16 mouse cellular contexts compared by ENCODE assay signal in the genomic region with DNA sequence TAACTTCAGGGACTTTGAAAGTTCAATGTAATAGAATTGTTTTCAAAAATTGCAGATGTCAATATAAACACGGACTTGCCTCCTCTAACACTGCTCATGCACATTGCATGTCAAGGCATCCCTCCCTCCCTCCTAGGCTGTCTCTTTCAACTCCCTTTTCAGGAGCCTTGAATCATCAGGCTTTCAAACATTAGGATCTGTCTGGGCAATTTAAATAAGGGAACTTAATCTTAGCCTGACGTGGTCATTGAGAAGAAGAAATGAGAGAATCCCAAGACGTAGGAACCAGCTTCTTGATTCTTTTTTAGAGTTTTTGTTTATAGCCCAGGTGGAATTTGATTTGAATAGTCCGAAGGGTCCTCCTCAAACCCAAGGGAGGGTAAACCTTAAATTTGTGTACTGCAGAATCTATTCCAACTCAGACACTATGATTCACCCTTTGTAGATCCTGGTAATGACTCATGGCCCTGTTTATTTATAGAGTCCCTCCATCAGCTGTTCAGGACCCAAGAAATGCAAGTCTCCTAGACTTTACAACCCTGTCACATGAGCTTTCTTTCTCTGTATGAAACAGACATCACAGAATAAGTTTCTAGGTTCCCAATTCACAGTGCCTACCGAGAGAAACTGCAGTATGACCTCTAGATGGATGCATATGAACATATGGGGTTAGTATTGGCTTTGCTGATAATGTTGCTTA.
A peak's percentile ranks its signal among the peaks of the same experiment; 100 is the strongest.
DNase-seq lines count a peak whose midpoint lies in the region; ATAC-seq lines count a peak whose summit lies in the region.
"Had no signal": no experiment of that assay in that cellular context is flagged by ENCODE, and none has a peak within 500 bp of the region (broad histone marks: within the 10 kb centered on the region; RNA-seq: fewer than 3 reads in every experiment).

No protein-coding gene starts in this region.

- intact Hi-C loops in heart, postnatal 14 days (cut with DNase I) = no loop called here

- peak overlapping the region; percentile 50 for H3K27ac ChIP-seq in heart, embryonic 16.5 days (ENCODE audit: low read length)
- H3K27ac ChIP-seq in limb, embryonic 15.5 days = peak overlapping the region; percentile 33; the same call in 1 of the 2 replicates
- H3K27ac ChIP-seq: hindbrain, embryonic 15.5 days had no signal

- no peak for ATAC-seq in heart, embryonic 16.5 days (replicated peaks; ENCODE audit: extremely low read depth, insufficient read depth, low FRiP score)
- ATAC-seq in limb, embryonic 15.5 days (ENCODE audit: insufficient number of reproducible peaks, low FRiP score, low TSS enrichment, low read depth) = no peak

- DNase-seq in heart, postnatal 14 days = no peak
- DNase-seq in 3T3-L1 (ENCODE audit: low read depth, low spot score) (peak; percentile 82), NIH3T3 (ENCODE audit: low read depth) (peak; percentile 64)
- DNase-seq in testis, postnatal 14 days (ENCODE audit: low spot score) = no peak
- DNase-seq in gastrocnemius, postnatal 4 days (ENCODE audit: low spot score in 2 of 2) = no peak
- DNase-seq: adrenal gland, adult 2 months; cerebellum, adult 8-10 months; kidney, postnatal 10 days; lung, adult 18-20 months; right cerebral cortex, postnatal 4 days; thymus, postnatal 14 days had no signal

- H3K9me3 ChIP-seq in heart, embryonic 16.5 days (replicated peaks; ENCODE audit: control insufficient read depth, low read length) = no peaks in the 10 kb centered on the region
- H3K9me3 ChIP-seq in limb, embryonic 15.5 days = no peaks in the 10 kb centered on the region
- H3K9me3 ChIP-seq: hindbrain, embryonic 15.5 days had no signal

- 0 out of 2 replicates have a peak overlapping the region, but pooled peaks have one; percentile 6 for H3K4me2 ChIP-seq in heart, embryonic 16.5 days (ENCODE audit: low read depth, low read length)
- H3K4me2 ChIP-seq in limb, embryonic 15.5 days = no peak overlapping the region
- H3K4me2 ChIP-seq: heart, embryonic 11.5 days; hindbrain, embryonic 15.5 days had no signal

- H3K36me3 ChIP-seq in heart, embryonic 16.5 days (ENCODE audit: control insufficient read depth, insufficient read depth) = no peaks in the 10 kb centered on the region
- H3K36me3 ChIP-seq in limb, embryonic 15.5 days = no peaks in the 10 kb centered on the region
- H3K36me3 ChIP-seq: hindbrain, embryonic 15.5 days had no signal

- no peaks in the 10 kb centered on the region for H3K4me1 ChIP-seq in heart, embryonic 16.5 days (ENCODE audit: control insufficient read depth, insufficient read depth, low read length)
- peaks cover 12% of the 10 kb centered on the region; the same call in 1 of the 2 replicates for H3K4me1 ChIP-seq in limb, embryonic 15.5 days
- H3K4me1 ChIP-seq: megakaryocyte, embryonic 14.5 days had no signal

- no peak overlapping the region for H3K9ac ChIP-seq in heart, embryonic 16.5 days (ENCODE audit: low read length)
- no peak overlapping the region for H3K9ac ChIP-seq in limb, embryonic 15.5 days
- H3K9ac ChIP-seq: hindbrain, embryonic 15.5 days had no signal

- H3K27me3 ChIP-seq in heart, embryonic 16.5 days (ENCODE audit: control insufficient read depth, insufficient read depth, low read length) = no peaks in the 10 kb centered on the region
- H3K27me3 ChIP-seq in limb, embryonic 15.5 days = no peaks in the 10 kb centered on the region
- H3K27me3 ChIP-seq: hindbrain, embryonic 15.5 days; megakaryocyte, embryonic 14.5 days had no signal

- 62% methylated on average over 5 of the region's 5 CpGs for WGBS in heart, embryonic 16.5 days
- WGBS in limb, embryonic 15.5 days = 63% methylated on average over 5 of the region's 5 CpGs

- H3K4me3 ChIP-seq in heart, embryonic 16.5 days (ENCODE audit: low read length) = no peak overlapping the region
- H3K4me3 ChIP-seq in limb, embryonic 15.5 days = no peak overlapping the region
- H3K4me3 ChIP-seq: hindbrain, embryonic 15.5 days; megakaryocyte, embryonic 14.5 days had no signal

Comparison
In these comparisons a context has a peak if more than half of its experiments do, and no peak if none do; other contexts are left out.
1. DNase-seq: peak in 3T3-L1 (single experiment) and NIH3T3 (single experiment); none in heart, postnatal 14 days (0 of 2), testis, postnatal 14 days (single experiment) and gastrocnemius, postnatal 4 days (0 of 2).